Mouse (Mus musculus) left cerebral cortex, postnatal 14 days (tissue): ENCODE data around the gene Gpd2. TPM values are rescaled to one million over a fixed set of nuclear protein-coding genes. Genes with fewer than 3 reads are reported as not detected.

Experiments
- DNase-seq, 2 experiments: peaks; one replicate each; pipeline ENCODE4 v3.0.0; 2021 to 2022; ENCODE audit warnings: low spot score in 2 of 2, mixed read lengths in 1 of 2
- intact Hi-C: fragments of 180-260 bp; cut with DNase I; formaldehyde crosslinking; loops from one replicate; pipeline ENCODE4 v1.15.1; 2025
- total RNA-seq, 2 experiments: library from RNA; stranded (reverse); gene quantifications; 2 replicates each; pipeline ENCODE4 v1.2.3; 2021

Gpd2 gene
- total RNA-seq, 2 experiments from 2014 or later = 106 to 114 TPM

DNA sequence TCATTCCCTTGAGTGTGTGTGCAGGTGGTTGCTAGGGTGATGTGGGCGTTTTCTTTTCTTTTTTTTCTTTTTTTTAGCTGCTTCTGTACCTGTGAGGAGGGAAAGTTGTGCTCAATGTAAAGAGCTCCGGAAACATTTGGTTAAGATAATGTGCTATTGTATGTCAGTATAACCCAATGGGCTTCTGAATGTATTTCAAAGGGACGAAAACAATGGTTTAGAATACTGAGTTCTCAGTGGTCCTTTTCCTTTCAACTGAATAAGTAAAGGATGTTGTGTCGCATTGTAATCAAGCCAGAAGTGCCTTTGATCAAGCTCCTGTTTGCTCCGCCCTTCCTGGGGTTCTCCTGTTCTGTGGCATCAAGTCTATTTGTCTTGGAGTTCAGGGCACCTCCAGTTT is 6.6 kb downstream of the Gpd2 start:
- intact Hi-C loops = no loop called here
- DNase-seq = no peak

DNA sequence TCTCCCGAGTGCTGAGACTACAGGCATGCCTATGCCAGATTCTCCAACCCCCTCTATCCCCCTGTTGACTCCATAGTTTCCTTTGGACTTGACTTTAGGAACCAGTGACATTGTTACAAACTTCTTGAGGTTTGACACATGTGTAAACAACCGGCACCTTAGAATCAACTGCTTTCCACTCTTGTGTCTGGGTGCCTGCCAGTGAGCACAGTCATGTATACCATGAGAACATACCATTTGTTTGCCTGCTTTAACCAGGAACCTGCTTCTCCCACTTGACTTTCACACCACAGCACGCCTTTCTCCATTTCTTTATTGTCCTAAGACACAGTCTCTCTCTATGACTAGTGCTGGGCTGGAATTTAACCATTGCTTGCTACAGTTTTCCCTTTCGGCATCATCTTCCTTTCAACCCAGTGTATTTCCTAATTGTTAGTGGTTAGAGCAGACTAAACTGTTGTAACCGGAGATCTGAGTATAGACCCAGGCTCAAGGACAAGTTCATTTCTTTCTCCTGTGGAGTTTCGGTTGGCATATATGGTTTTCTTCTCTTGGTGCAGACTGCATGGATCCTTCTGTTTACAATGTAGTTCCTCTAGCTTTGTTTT is 8.4 kb downstream of the Gpd2 start:
- DNase-seq = no peak
- intact Hi-C loops = no loop called here

DNA sequence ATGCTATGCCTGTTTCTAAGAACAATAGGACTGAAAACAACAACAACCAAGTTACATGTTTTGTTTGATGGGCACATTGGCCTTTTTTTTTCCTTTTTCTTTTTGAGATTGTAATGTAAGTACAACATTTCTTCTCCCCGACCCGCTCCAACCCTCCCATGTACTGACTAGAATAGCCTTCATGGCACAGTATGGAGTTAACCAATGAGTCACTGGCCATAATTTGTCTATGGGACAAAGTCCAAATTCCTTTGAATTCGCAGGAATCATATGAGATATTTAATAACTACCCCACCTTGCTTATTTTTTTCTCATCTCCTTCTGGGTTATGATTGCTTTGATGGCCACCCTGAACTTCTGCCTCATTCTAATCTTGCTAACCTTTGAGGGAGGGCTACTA is 12.7 kb downstream of the Gpd2 start:
- no peak for DNase-seq
- intact Hi-C loops = no loop called here

DNA sequence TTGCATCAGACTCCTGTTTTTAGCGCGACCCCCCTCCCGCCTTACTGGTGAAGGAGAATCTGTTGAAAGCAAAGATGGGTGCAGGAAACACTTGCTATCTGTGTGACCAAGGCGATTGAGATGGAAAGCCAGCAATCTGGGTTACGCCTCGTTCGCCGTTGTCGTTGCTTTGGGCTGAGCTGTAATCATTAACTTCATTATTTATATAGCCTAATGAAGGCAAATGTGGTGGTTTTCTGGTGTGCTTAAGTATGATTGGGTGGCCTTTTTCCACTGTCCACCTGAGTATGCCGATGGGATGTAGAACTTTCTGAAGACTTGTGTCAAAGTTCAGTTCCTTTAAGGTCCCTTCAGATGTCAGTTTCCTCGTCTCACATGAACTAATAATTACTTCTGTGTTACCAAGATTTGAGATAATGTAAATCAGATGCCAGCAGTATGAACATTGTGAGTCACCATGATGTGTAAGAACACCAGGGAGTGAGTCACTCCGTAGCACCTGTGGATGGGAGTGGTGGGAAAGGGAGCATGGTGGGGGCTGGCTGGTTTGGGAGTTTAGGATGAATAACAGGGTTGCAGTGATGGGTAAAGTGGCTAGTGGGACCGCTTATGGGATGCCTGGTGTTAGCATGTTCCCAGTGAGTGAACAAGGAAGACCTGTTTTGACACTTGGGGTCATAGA is 14.3 kb downstream of the Gpd2 start:
- intact Hi-C loops = no loop called here
- DNase-seq = no peak

DNA sequence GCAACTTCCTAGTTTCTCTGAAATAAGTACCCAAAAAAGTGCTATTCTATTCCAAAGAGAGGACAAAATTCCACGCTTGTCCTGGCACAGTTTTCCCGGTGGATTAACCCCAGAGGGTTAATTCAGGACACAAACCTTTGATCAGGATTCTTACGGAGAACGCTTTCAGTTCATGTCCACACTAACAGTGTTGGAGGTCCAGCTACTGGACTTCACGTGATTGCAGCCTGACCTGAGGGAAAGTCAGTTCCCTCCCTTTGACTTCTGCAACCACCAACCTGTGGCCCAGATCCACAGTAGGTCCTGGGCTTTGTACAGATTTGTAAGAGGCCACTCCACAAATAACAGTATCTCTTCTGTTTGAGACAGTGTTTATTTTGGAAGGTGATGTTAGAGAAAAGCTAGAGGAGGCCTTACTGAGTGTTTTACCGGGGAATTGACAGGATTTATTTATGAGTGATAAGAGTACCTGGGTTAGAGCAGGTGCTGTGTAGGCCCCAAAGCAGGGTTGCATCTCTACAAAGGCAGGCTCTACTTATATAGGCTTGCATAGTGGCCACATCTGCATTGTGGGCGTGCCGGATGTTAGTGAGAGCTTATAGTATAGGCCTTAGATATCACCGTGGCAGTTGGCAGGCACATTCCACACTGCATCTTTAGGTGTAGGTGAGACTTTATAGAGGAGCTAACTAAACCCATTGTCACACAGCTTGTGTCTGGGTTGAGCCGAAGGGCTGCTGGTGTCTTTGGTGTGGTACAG is 15.3 kb downstream of the Gpd2 start:
- no peak for DNase-seq
- intact Hi-C loops = no loop called here

DNA sequence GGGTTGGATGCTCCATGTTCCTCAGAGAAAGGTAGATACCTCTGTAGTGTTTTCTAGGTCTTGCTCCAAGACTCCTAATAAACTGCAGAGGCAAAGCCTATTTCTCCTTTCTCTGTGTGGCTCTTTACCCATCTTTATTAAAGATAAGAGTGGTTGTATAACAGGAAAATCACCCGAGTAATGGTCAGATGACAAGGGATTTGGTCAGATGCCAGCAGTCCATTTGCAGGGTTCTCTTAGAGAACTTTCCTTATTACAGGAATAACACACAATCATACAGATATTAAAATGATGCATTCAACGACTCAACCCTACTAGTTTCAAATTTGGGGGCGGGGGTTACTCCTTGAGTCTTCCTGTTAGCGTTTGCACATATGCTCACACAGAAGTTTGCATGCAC is 16.8 kb downstream of the Gpd2 start:
- DNase-seq = no peak
- intact Hi-C loops = no loop called here

DNA sequence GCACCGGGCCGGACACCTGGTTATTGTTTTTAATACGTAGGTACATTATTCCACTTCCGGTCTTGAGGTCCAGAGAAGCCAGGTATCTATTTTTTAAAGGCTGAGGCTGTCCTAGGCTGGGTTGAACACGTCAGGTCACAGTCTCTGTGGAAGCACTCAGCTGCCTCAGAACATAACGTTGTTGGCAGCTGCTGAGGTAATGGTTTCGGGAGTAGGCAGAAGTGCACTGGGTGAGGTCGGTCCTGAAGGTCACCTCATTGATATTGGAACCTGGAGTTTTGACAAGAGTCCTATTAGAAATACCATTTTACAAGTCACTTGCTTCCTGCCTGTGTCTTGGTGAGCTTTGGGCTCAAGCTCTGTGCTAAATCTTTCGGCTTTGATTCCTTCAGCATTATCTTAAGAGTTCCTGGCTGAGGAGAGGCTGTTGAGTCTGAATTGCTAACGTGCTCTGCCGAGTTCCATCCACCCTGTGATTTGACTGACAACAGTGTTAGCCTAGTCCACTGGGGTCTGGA is 17.8 kb downstream of the Gpd2 start:
- DNase-seq = no peak
- intact Hi-C loops = no loop called here

DNA sequence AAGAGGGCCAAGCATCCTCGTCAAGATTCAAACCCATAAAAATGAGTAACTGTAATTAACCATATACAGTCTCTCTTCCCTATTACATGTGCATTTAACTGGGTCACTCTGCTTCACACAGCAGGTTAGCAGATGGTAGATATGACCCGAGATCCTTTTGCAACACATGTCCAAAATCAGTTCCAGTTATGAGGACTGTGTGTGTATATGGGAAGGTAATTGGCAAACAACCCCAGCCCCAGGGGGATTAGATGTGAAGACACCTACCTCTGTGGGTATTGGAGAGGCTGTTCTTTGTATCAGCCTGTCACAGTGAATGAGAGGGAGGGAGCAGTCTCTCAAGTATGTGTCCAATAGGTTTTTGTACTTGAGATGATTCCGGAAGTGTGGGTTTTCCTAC is 18.4 kb downstream of the Gpd2 start:
- intact Hi-C loops = no loop called here
- DNase-seq = no peak

DNA sequence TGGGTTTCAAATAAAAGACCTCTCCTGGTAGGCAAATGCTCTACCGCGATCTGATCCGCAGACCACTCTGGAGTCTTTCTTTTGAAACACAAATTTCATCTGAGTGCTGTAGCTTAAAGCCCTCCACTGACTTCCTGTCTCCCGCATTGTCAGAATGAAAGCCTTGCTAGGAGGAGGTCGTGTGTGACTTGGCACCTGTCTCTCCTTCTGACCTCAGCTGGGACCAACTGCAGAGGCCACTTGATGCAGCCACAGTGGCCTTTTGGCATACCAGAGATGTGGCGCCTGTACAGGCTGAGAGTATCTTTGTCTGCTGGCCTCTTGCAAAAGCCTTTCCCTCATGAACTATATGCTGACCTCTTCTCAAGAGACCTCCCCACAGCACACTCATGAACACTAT is 19.0 kb downstream of the Gpd2 start:
- no peak for DNase-seq
- intact Hi-C loops = no loop called here

DNA sequence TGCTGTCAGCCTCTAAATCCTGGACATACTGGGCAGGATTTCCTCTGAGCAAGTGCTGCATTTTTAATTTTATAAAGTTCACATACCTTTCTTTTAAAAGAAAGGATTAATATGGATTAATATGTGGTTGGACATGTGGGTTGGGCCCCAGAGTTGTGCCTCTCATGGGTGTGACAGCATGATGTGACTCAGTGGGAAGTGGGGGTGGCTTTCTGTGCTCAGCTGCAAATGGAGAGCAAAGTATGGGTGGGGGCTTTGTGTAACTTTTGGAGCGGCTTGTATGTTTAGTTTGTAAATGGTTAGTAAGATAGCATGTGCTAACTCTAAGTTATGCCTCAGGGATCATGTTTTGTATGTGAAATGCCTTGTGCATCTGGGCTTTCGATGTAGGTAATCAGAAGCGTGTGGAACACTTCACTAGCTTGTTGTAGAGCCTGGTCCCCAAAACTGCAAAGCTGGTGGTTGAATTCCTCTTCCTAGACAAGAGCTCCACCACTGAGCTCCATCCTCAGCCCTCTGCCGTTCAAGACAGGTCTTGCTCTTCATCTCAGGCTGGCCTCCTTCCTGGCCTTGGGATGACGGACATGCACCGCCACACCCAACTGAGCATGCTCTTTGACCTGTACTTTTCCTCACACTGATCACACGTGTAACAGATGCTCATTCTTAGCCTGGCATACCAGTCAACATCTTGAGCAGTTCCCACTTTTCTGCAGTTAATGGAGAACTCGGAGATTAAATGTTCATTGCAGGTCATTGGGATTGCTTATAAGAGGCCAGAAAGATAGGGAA is 24.0 kb downstream of the Gpd2 start:
- intact Hi-C loops = no loop called here
- DNase-seq = no peak

DNA sequence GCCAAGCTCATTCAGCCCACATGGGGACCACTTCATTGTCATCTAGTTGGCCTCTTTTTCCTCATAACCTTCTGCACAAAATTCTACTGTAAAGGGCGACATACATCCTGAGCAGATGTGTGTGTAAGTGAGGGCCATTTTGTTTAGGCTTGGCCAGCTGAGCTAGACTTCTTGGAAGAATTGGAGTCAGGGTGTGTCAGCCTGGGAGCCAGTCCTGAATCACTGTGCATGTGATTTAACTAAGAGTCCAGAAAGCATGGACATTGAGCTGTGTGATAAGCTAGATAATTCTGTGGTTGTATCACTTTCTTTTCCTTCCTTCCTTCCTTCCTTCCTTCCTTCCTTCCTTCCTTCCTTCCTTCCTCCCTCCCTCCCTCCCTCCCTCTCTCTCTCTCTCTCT is 26.0 kb downstream of the Gpd2 start:
- DNase-seq = no peak
- intact Hi-C loops = no loop called here

DNA sequence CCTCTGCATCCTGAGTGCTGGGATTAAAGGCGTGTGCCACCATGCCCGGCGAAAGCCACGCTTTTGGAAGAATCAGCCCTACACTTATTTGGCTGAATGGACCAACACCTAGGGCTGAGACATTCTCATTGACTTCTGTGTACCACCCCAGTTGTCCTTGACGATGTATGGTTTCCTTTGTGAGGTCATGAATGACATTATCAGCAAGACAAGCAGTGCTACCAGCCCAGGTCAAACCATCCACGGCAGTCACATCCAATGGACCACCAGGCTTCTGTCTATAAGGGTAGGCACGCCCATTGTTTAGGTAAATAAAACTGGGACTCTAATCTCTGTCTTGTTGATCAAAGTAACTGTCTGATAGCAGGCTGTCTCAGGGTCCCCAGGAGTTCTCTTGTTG is 27.5 kb downstream of the Gpd2 start:
- intact Hi-C loops = no loop called here

DNA sequence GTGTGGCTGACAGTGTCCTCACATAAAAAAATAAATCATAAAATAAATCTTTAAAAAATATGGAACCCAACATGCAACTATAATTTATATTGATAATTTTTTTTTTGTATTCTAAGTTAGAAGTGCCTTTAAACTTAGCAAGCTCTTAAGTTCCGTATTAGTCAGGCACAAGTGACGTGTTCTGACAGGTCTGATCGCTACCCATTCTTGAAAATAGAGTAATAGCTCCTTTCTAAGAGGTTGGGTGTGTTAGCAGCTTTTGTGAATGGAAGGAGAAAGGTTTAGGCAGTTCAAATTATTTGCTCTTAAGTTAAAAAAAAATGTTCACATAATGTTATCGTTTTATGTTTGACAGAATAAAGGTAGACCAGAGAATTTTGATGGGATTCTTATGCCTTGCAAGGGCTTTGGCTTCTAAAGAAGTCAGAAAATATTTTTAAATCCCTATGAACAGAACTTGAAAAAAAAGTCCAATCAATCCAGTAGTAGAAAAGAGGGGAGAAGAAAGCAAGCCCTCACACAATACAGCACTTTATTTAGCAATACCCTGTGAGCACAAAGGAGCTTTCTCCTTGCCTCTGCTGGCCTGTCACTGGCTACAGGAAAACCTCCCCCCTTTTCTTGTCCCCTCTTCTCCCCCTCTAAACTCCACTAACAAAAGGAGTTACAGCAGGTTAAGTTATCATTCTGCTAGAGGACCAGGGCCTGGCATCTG is 29.4 kb downstream of the Gpd2 start:
- no peak for DNase-seq
- intact Hi-C loops = no loop called here

More for the DNA sequence above, 27.5 kb downstream of the Gpd2 start:
- DNase-seq = no peak

DNA sequence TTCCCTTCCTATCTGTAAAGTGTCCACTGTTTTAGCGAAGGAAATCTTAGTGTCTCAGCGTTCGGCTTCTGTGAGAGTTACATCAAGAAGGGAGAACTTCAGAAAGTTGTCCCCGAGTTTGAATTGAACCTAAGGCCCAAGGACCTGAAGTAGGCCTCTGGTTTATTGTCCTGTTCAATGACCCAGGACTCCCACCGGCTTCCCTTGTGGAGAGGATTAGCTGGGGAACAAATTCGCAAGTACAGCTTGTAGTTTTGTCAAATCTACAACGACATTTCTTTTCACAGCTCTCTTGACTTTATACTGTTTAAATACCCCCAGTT is 29.9 kb downstream of the Gpd2 start:
- no peak for DNase-seq
- intact Hi-C loops = no loop called here

DNA sequence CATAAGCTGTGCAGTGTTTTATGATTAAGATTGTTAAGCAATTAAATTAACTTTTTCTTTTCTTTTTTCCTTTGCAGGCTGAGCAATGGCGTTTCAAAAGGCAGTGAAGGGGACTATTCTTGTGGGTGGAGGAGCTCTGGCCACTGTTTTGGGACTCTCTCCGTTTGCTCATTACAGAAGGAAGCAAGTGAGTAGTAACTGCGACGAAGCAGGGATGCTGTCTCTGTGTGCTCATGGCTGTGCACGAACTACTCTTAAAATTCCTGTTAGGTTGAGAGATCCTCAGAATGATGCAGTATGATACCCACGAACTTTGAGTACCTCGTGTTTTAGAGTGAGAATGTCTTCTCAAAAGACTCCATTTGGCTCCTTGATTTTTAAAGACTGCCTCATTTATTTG is 30.5 kb downstream of the Gpd2 start:
- no peak for DNase-seq
- intact Hi-C loops = no loop called here

DNA sequence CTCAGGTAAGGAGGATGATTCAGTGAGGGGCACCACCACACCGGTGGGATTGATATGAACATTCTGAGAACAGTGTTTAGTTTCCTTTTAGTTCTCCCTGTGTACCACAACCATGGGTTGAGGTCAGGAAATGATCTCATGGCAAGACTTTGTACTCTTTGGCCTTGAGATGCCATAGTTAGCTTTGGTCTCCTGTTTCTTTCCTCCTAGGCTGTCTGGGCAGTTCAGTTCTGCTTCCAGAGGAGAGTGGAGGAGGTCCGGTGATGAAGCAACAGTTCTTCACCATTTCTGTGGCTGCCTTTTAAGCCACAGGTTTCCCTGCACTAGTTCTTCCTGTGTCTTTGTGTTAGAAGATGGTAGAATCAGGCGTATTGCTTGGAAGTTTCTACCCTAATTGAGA is 31.4 kb downstream of the Gpd2 start:
- DNase-seq = no peak
- intact Hi-C loops = no loop called here

DNA sequence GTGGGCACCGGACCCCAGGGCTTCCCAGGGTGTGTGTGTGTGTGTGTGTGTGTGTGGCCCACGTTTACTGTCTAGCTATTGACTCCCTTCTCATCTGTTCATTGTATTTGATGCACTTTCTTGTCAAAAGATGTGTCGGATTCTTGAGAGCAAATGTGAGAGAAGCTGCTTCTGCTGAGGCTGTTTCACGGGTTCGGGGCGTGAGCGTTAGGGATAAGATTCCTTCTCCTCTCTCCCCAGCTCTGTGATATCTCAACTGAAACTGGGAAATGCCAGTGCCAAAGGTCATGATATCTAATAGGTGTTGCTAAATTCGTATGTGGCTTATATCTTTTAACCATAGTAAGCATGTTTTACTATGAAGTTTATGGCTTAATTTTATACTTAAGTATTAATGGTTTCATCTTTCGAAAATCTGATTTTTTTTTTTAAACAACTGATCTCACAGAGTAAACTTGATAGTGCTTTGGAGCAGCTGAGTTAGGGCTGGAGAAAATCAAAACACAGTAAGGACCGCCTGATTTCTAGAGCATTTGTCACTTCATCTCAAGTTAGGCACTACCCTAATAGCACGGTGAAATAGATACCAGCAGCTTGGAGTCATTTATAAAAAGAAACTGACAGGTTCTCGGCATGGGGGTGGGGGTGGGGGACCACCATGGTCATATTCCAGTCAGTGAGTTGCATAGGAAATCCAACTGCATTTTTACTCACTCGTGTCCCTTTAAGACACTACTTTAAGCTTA is 32.4 kb downstream of the Gpd2 start:
- intact Hi-C loops = no loop called here
- DNase-seq = no peak

DNA sequence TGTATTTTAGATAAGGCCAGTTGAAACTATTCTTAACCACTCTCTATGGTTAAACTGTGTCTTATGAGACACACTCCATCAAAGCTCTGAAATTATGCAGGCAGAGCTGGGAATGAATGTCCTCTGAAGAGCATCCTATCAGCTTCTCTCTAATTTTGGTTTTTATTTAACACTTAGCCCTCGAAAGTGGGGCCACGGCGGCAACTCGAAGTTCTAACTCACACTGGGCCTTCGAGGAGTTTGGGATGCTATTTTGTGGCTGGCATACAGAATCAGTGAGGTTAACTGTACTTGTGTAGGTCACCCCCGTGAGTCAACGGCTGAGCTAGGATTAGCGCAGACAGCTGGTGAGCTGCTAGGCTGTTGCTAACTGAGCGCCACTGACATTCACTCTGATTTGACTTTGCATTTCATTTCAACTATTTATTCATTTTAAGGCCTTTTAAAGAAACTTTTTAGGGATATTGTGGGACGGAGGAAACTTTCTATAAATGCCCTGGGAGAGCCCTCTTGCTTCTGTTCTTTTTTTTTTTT is 42.8 kb downstream of the Gpd2 start:
- DNase-seq = peak; percentile 8 to 9
- intact Hi-C loops = no loop called here

DNA sequence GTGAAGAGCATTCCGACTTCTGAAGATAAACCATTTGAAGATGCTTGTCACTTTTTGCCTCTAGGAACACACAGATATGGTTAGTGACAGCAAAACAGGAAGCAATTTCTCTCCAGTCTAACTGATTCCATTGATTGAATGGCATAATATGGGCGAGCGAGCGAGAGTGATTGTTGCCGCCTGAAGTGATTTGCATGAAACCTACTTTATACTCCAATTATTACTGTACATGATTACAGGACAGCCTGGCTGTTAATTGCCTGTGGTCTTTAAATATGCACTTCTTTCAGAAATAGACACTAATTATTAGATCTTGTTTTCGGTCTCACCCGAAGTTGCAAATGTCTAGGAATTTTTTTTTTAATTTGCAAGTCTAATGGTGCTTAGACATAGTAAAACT is 46.4 kb downstream of the Gpd2 start:
- intact Hi-C loops = no loop called here

More for the DNA sequence above, 46.4 kb downstream of the Gpd2 start:
- DNase-seq = no peak
